Mouse (Mus musculus) hindbrain, embryonic 14.5 days (tissue): ENCODE results near the gene Ccnf. TPM values are rescaled to one million over a fixed set of nuclear protein-coding genes. Genes with fewer than 3 reads are reported as not detected.
A peak's percentile ranks its signal among the peaks of the same experiment; 100 is the strongest.

Experiments
- ATAC-seq: fragments of 200-750 bp; cut with Nextera tagmentation; 2 replicates; pipeline ENCODE4 v1.8.0; 2017; ENCODE audit warnings: moderate number of reproducible peaks, mild to moderate bottlenecking, moderate TSS enrichment, moderate library complexity; ENCODE audit not compliant: low FRiP score
- DNase-seq: peaks from one replicate; pipeline ENCODE4 v3.0.0-alpha.2; 2015; ENCODE audit warnings: low spot score
- H3K27ac ChIP-seq: fragments of 300-500 bp; sonication (generic); 2 replicates; pipeline ENCODE4 v1.5.1; 2014; ENCODE audit warnings: mild to moderate bottlenecking, moderate library complexity
- H3K27me3 ChIP-seq: fragments of 300-500 bp; sonication (generic); 2 replicates; pipeline ENCODE4 v1.6.1; 2014; ENCODE audit warnings: mild to moderate bottlenecking, low read length, mixed read lengths; ENCODE audit not compliant: control insufficient read depth, insufficient read depth
- H3K36me3 ChIP-seq: fragments of 300-500 bp; sonication (generic); replicated peaks from 2 replicates; pipeline ENCODE4 v1.6.1; 2014; ENCODE audit not compliant: control insufficient read depth, insufficient read depth
- H3K4me1 ChIP-seq: fragments of 300-500 bp; sonication (generic); replicated peaks from 2 replicates; pipeline ENCODE4 v1.6.1; 2014; ENCODE audit warnings: antibody characterized with exemption, low read length, mixed read lengths; ENCODE audit not compliant: control insufficient read depth, insufficient read depth
- H3K4me2 ChIP-seq: fragments of 300-500 bp; sonication (generic); replicated peaks from 2 replicates; pipeline ENCODE4 v1.6.1; 2014; ENCODE audit warnings: mild to moderate bottlenecking, moderate library complexity
- H3K4me3 ChIP-seq: fragments of 300-500 bp; sonication (generic); replicated peaks from 2 replicates; pipeline ENCODE4 v1.5.1; 2014; ENCODE audit warnings: mild to moderate bottlenecking, low read length
- H3K9ac ChIP-seq: fragments of 300-500 bp; sonication (generic); 2 replicates; pipeline ENCODE4 v1.6.1; 2014
- H3K9me3 ChIP-seq: fragments of 300-500 bp; sonication (generic); 2 replicates; pipeline ENCODE4 v1.6.1; 2016; ENCODE audit warnings: low read length; ENCODE audit not compliant: control insufficient read depth
- WGBS: fragments of 180-500 bp; shearing (Covaris S2); extraction: QIAGEN DNeasy Blood & Tissue Kit; methylation state at CpG from one replicate; pipeline ENCODE4 v1.1.7; 2014; 5-methylcytosine and 5-hydroxymethylcytosine counted together
- polyA plus RNA-seq: library from polyadenylated mRNA; unstranded; fragments of >200 nt; fragmentation: Nextera tagmentation; extraction: Ambion mirVana; gene quantifications from 2 replicates; pipeline ENCODE4 v1.2.1, GENCODE M21; 2014

Gene Ccnf
- polyA plus RNA-seq, 1 experiment from 2014 or later: 11.8 TPM

GRCm38 (mm10) chr17:24264766-24265165, 13.5 kb upstream of the Ccnf start:
- Histone ChIP-seq H3K9me3 (no peaks in the 10 kb centered on the region), H3K4me2 (no peak overlapping the region), H3K4me3 (no peak overlapping the region), H3K36me3 (no peaks in the 10 kb centered on the region), H3K4me1 (no peaks in the 10 kb centered on the region), H3K27ac (no peak overlapping the region), H3K27me3 (no peaks in the 10 kb centered on the region), H3K9ac (no peak overlapping the region)
- ATAC-seq (no peak), DNase-seq (no peak)
- 88% methylated on average over 2 of the region's 2 CpGs for WGBS

GRCm38 (mm10) chr17:24260516-24260915, 9.2 kb upstream of the Ccnf start:
- no peak for ATAC-seq
- H3K4me1 ChIP-seq: no peaks in the 10 kb centered on the region
- no peak overlapping the region for H3K4me3 ChIP-seq
- H3K9ac ChIP-seq: no peak overlapping the region
- no peaks in the 10 kb centered on the region for H3K9me3 ChIP-seq
- no peak for DNase-seq
- no peaks in the 10 kb centered on the region for H3K27me3 ChIP-seq
- no peak overlapping the region for H3K27ac ChIP-seq
- H3K36me3 ChIP-seq: no peaks in the 10 kb centered on the region
- WGBS: 75% methylated on average over 4 of the region's 4 CpGs
- H3K4me2 ChIP-seq: no peak overlapping the region

GRCm38 (mm10) chr17:24259702-24260101, 8.4 kb upstream of the Ccnf start:
- WGBS: 79% methylated on average over 5 of the region's 5 CpGs
- Histone ChIP-seq H3K4me1 (no peaks in the 10 kb centered on the region), H3K36me3 (no peaks in the 10 kb centered on the region), H3K27me3 (no peaks in the 10 kb centered on the region), H3K9ac (no peak overlapping the region), H3K9me3 (no peaks in the 10 kb centered on the region), H3K4me2 (no peak overlapping the region), H3K4me3 (no peak overlapping the region), H3K27ac (no peak overlapping the region)
- DNase-seq (no peak), ATAC-seq (no peak)

- H3K4me3 ChIP-seq: no peak overlapping the region
- H3K9ac ChIP-seq: no peak overlapping the region
- no peaks in the 10 kb centered on the region for H3K4me1 ChIP-seq
- no peak overlapping the region for H3K27ac ChIP-seq
- DNase-seq (no peak), ATAC-seq (no peak)
- no peaks in the 10 kb centered on the region for H3K36me3 ChIP-seq
- H3K4me2 ChIP-seq: no peak overlapping the region
- WGBS: 79% methylated on average over 4 of the region's 4 CpGs
- H3K9me3 ChIP-seq: no peaks in the 10 kb centered on the region
- H3K27me3 ChIP-seq: no peaks in the 10 kb centered on the region
These were observed 7.7 kb upstream of the Ccnf start for GRCm38 (mm10) chr17:24258981-24259380.

- Histone ChIP-seq H3K36me3 (peaks cover 7% of the 10 kb centered on the region), H3K4me3 (0 out of 2 replicates have a peak overlapping the region, but pooled peaks have one; percentile 80), H3K27me3 (no peaks in the 10 kb centered on the region), H3K4me1 (peaks cover 4% of the 10 kb centered on the region; the same call in 1 of the 2 replicates), H3K9me3 (no peaks in the 10 kb centered on the region), H3K9ac (0 out of 2 replicates have a peak overlapping the region, but pooled peaks have one; percentile 76), H3K27ac (no peak overlapping the region), H3K4me2 (no peak overlapping the region)
- WGBS: 100% methylated on average over 2 of the region's 2 CpGs
- DNase-seq: no peak
- no peak for ATAC-seq
These were observed 1.0 kb upstream of the Ccnf start for GRCm38 (mm10) chr17:24252329-24252728.

- Histone ChIP-seq H3K4me1 (peaks cover 4% of the 10 kb centered on the region; the same call in 1 of the 2 replicates), H3K4me3 (peak overlapping the region; percentile 80), H3K9ac (peak overlapping the region; percentile 76), H3K9me3 (no peaks in the 10 kb centered on the region), H3K27ac (peak overlapping the region; percentile 55), H3K4me2 (peak overlapping the region; percentile 77), H3K36me3 (peaks cover 7% of the 10 kb centered on the region), H3K27me3 (no peaks in the 10 kb centered on the region)
- DNase-seq (no peak), ATAC-seq (no peak)
- WGBS: under 1% methylated on average over 32 of the region's 32 CpGs
These were observed 330 bp downstream of the Ccnf start for GRCm38 (mm10) chr17:24250988-24251319.

- 98% methylated on average over 2 of the region's 2 CpGs for WGBS
These were observed 2.6 kb downstream of the Ccnf start for GRCm38 (mm10) chr17:24248641-24249040.

GRCm38 (mm10) chr17:24244061-24244460, 7.2 kb downstream of the Ccnf start:
- no peaks in the 10 kb centered on the region for H3K4me1 ChIP-seq
- ATAC-seq (no peak), DNase-seq (no peak)
- H3K27me3 ChIP-seq: no peaks in the 10 kb centered on the region
- no peak overlapping the region for H3K27ac ChIP-seq
- H3K36me3 ChIP-seq: peaks cover 64% of the 10 kb centered on the region
- no peak overlapping the region for H3K4me3 ChIP-seq
- H3K4me2 ChIP-seq: no peak overlapping the region
- 99% methylated on average over 8 of the region's 8 CpGs for WGBS
- no peak overlapping the region for H3K9ac ChIP-seq
- no peaks in the 10 kb centered on the region for H3K9me3 ChIP-seq

More at GRCm38 (mm10) chr17:24248641-24249040, 2.6 kb downstream of the Ccnf start:
- peaks cover 4% of the 10 kb centered on the region; the same call in 1 of the 2 replicates for H3K4me1 ChIP-seq
- no peak for ATAC-seq
- H3K9ac ChIP-seq: no peak overlapping the region
- no peak overlapping the region for H3K4me2 ChIP-seq
- H3K36me3 ChIP-seq: peaks cover 22% of the 10 kb centered on the region
- no peak for DNase-seq
- no peak overlapping the region for H3K4me3 ChIP-seq
- H3K27ac ChIP-seq: no peak overlapping the region
- no peaks in the 10 kb centered on the region for H3K27me3 ChIP-seq
- H3K9me3 ChIP-seq: no peaks in the 10 kb centered on the region

- peaks cover 70% of the 10 kb centered on the region for H3K36me3 ChIP-seq
- ATAC-seq: no peak
- H3K9ac ChIP-seq: no peak overlapping the region
- no peak overlapping the region for H3K4me3 ChIP-seq
- H3K9me3 ChIP-seq: no peaks in the 10 kb centered on the region
- DNase-seq: no peak
- no peaks in the 10 kb centered on the region for H3K4me1 ChIP-seq
- no peak overlapping the region for H3K4me2 ChIP-seq
- WGBS: 91% methylated on average over 4 of the region's 4 CpGs
- H3K27me3 ChIP-seq: no peaks in the 10 kb centered on the region
- H3K27ac ChIP-seq: no peak overlapping the region
These were observed 7.8 kb downstream of the Ccnf start for GRCm38 (mm10) chr17:24243311-24243969.

GRCm38 (mm10) chr17:24236921-24237320, 14.4 kb downstream of the Ccnf start:
- Histone ChIP-seq H3K36me3 (peaks cover 84% of the 10 kb centered on the region), H3K4me3 (no peak overlapping the region), H3K9ac (no peak overlapping the region), H3K4me1 (no peaks in the 10 kb centered on the region), H3K9me3 (no peaks in the 10 kb centered on the region), H3K4me2 (no peak overlapping the region), H3K27ac (no peak overlapping the region), H3K27me3 (no peaks in the 10 kb centered on the region)
- DNase-seq (no peak), ATAC-seq (no peak)
- 96% methylated on average over 7 of the region's 7 CpGs for WGBS
